Mouse (Mus musculus): Measurements from ENCODE around the gene Wt1.

- TF ChIP-seq POLR2A (IDR thresholded peaks at IDR 0.05; ENCODE audit: insufficient read depth, low read length), result no peak
- TF ChIP-seq CTCF (IDR thresholded peaks at IDR 0.05; ENCODE audit: low read depth, low read length), result no peak
- TF ChIP-seq EP300 (IDR thresholded peaks at IDR 0.05; ENCODE audit: insufficient read depth, low read depth, low read length), result no peak
Observed at GRCm38 (mm10) chr2:105185140-105185539, 58.8 kb downstream of the Wt1 start.
